Mouse (Mus musculus) liver, embryonic 11.5 days (tissue): ENCODE data around the gene Olfr975. TPM values are rescaled to one million over a fixed set of nuclear protein-coding genes. Genes with fewer than 3 reads are reported as not detected.

Source experiments
- ATAC-seq: fragments of 200-750 bp; cut with Nextera tagmentation; replicated peaks from 2 replicates; pipeline ENCODE4 v1.8.0; 2017; ENCODE audit warnings: moderate number of reproducible peaks, mild to moderate bottlenecking, moderate TSS enrichment, moderate library complexity; ENCODE audit not compliant: low FRiP score
- DNase-seq: peaks from one replicate; pipeline ENCODE4 v3.0.0-alpha.2; 2017; ENCODE audit warnings: low spot score
- H3K27ac ChIP-seq: fragments of 300-500 bp; sonication (generic); 2 replicates; pipeline ENCODE4 v1.5.1; 2014; ENCODE audit warnings: mild to moderate bottlenecking, low read depth, low read length, control low read depth
- H3K27me3 ChIP-seq: fragments of 300-500 bp; sonication (generic); replicated peaks from 2 replicates; pipeline ENCODE4 v1.6.1; 2014; ENCODE audit warnings: low read length, mixed read lengths; ENCODE audit not compliant: control insufficient read depth, insufficient read depth
- H3K36me3 ChIP-seq: fragments of 300-500 bp; sonication (generic); 2 replicates; pipeline ENCODE4 v1.6.1; 2014; ENCODE audit warnings: mild to moderate bottlenecking, low read length, moderate library complexity, mixed read lengths; ENCODE audit not compliant: control insufficient read depth, insufficient read depth
- H3K4me1 ChIP-seq: fragments of 300-500 bp; sonication (generic); replicated peaks from 2 replicates; pipeline ENCODE4 v1.6.1; 2014; ENCODE audit warnings: low read length, mixed read lengths; ENCODE audit not compliant: control insufficient read depth, insufficient read depth
- H3K4me2 ChIP-seq: fragments of 300-500 bp; sonication (generic); 2 replicates; pipeline ENCODE4 v1.6.1; 2014; ENCODE audit warnings: mild to moderate bottlenecking, control low read depth, moderate library complexity
- H3K4me3 ChIP-seq: fragments of 300-500 bp; sonication (generic); 2 replicates; pipeline ENCODE4 v1.5.1; 2014; ENCODE audit warnings: low read depth, low read length, control low read depth
- H3K9ac ChIP-seq: fragments of 300-500 bp; sonication (generic); 2 replicates; pipeline ENCODE4 v1.6.1; 2014; ENCODE audit warnings: low read depth, low read length, control low read depth
- H3K9me3 ChIP-seq: fragments of 300-500 bp; sonication (generic); 2 replicates; pipeline ENCODE4 v1.6.1; 2016; ENCODE audit warnings: low read length, inconsistent platforms, mixed read lengths; ENCODE audit not compliant: control insufficient read depth
- WGBS: fragments of 180-500 bp; shearing (Covaris S2); extraction: QIAGEN DNeasy Blood & Tissue Kit; methylation state at CpG from one replicate; pipeline ENCODE4 v1.1.7; 2014; 5-methylcytosine and 5-hydroxymethylcytosine counted together
- polyA plus RNA-seq: library from polyadenylated mRNA; unstranded; fragments of >200 nt; fragmentation: Nextera tagmentation; extraction: Ambion mirVana; gene quantifications from 2 replicates; pipeline ENCODE4 v1.2.1, GENCODE M21; 2014

Gene Olfr975
- polyA plus RNA-seq, 1 experiment from 2014 or later = not detected

GRCm38 (mm10) chr9:39907036-39907435, 44.8 kb downstream of the Olfr975 start, which contains the start of gene Olfr229:
TSS of gene Olfr229 (plus strand) at chr9:39907336.
- no peaks in the 10 kb centered on the region for H3K4me1 ChIP-seq
- ATAC-seq (no peak), DNase-seq (no peak)
- H3K27me3 ChIP-seq = no peaks in the 10 kb centered on the region
- H3K4me2 ChIP-seq = no peak within 1 kb of the TSS
- no peaks in the 10 kb centered on the region for H3K9me3 ChIP-seq
- H3K4me3 ChIP-seq = no peak within 1 kb of the TSS
- H3K9ac ChIP-seq = no peak within 1 kb of the TSS
- no peak within 1 kb of the TSS for H3K27ac ChIP-seq
- 66% methylated on average over 2 of the region's 2 CpGs for WGBS
- no peaks in the 10 kb centered on the region for H3K36me3 ChIP-seq

GRCm38 (mm10) chr9:39905106-39905505, 46.7 kb downstream of the Olfr975 start:
- Histone ChIP-seq H3K4me3 (no peak overlapping the region), H3K36me3 (no peaks in the 10 kb centered on the region), H3K4me1 (no peaks in the 10 kb centered on the region), H3K9ac (no peak overlapping the region), H3K27me3 (no peaks in the 10 kb centered on the region), H3K27ac (no peak overlapping the region), H3K4me2 (no peak overlapping the region), H3K9me3 (no peaks in the 10 kb centered on the region)
- DNase-seq (no peak), ATAC-seq (no peak; the same call in 1 of the 2 replicates)
- WGBS = 44% methylated on average over 6 of the region's 6 CpGs

Other genes starting within 250 kb of the Olfr975 start
- gene Olfr149, start 244.9 kb downstream of the Olfr975 start, polyA plus RNA-seq = not detected in 2 replicates
- not detected in 2 replicates for gene Olfr965, start 240.7 kb downstream of the Olfr975 start, polyA plus RNA-seq
- not detected in 2 replicates for gene Olfr150, start 221.1 kb downstream of the Olfr975 start, polyA plus RNA-seq
- gene Olfr967, start 205.8 kb downstream of the Olfr975 start, polyA plus RNA-seq = not detected in 2 replicates
- not detected in 2 replicates for gene Olfr968, start 168.8 kb downstream of the Olfr975 start, polyA plus RNA-seq
- gene Olfr969, start 161.1 kb downstream of the Olfr975 start, polyA plus RNA-seq = not detected in 2 replicates
- gene Olfr970, start 143.2 kb downstream of the Olfr975 start, polyA plus RNA-seq = not detected in 2 replicates
- not detected in 2 replicates for gene Olfr971, start 115.2 kb downstream of the Olfr975 start, polyA plus RNA-seq
- not detected in 2 replicates for gene Olfr972, start 85.6 kb downstream of the Olfr975 start, polyA plus RNA-seq
- gene Olfr229, start 44.7 kb downstream of the Olfr975 start, polyA plus RNA-seq = not detected in 2 replicates
- gene Olfr974, start 14.5 kb downstream of the Olfr975 start, polyA plus RNA-seq = not detected in 2 replicates
- gene Olfr976, start 9.1 kb upstream of the Olfr975 start, polyA plus RNA-seq = not detected in 2 replicates
- gene Olfr978, start 40.1 kb upstream of the Olfr975 start, polyA plus RNA-seq = not detected in 2 replicates
- gene Olfr979, start 51.4 kb upstream of the Olfr975 start, polyA plus RNA-seq = not detected in 2 replicates
- not detected in 2 replicates for gene Olfr980, start 57.5 kb upstream of the Olfr975 start, polyA plus RNA-seq
- gene Olfr981, start 69.4 kb upstream of the Olfr975 start, polyA plus RNA-seq = not detected in 2 replicates
- not detected in 2 replicates for gene Olfr982, start 121.8 kb upstream of the Olfr975 start, polyA plus RNA-seq
- gene Olfr983, start 141.5 kb upstream of the Olfr975 start, polyA plus RNA-seq = not detected in 2 replicates
- gene Olfr984, start 162.2 kb upstream of the Olfr975 start, polyA plus RNA-seq = not detected in 2 replicates
- not detected in 2 replicates for gene Olfr985, start 178.1 kb upstream of the Olfr975 start, polyA plus RNA-seq
- gene Tmem225, start 196.1 kb upstream of the Olfr975 start, polyA plus RNA-seq = not detected in 2 replicates
- gene Olfr986, start 228.9 kb upstream of the Olfr975 start, polyA plus RNA-seq = 0.06 TPM in 1 of 2 replicates, not detected in the other
- gene Zfp202, start 240.3 kb upstream of the Olfr975 start, polyA plus RNA-seq = 3.4 and 4.4 TPM in 2 replicates